Mouse (Mus musculus): Measurements from ENCODE around the gene Cc2d2a. TPM values are rescaled to one million over a fixed set of nuclear protein-coding genes. Genes with fewer than 3 reads are reported as not detected.

The Cc2d2a gene
- polyA plus RNA-seq, 2 experiments, result 8.6 to 11.1 TPM

- no peaks in the 10 kb centered on the region for H3K9me3 ChIP-seq (ENCODE audit: control insufficient read depth, low read length)
- H3K27me3 ChIP-seq (ENCODE audit: control insufficient read depth, insufficient read depth, low read length), result no peaks in the 10 kb centered on the region
- H3K4me3 ChIP-seq (replicated peaks; ENCODE audit: low read length), result no peak overlapping the region
- H3K4me2 ChIP-seq (replicated peaks; ENCODE audit: low read depth, low read length, severe bottlenecking), result no peak overlapping the region
- ATAC-seq (ENCODE audit: low FRiP score, low read depth) (no peak), DNase-seq (ENCODE audit: low spot score) (no peak)
- no peaks in the 10 kb centered on the region for H3K4me1 ChIP-seq (ENCODE audit: control insufficient read depth, insufficient read depth, low read length)
- TF ChIP-seq POLR2A (IDR thresholded peaks at IDR 0.05; ENCODE audit: borderline replicate concordance, extremely low read depth, insufficient read depth, insufficient read length), result no peak
- no peak overlapping the region for H3K9ac ChIP-seq (ENCODE audit: low read depth, low read length, severe bottlenecking)
- WGBS, result 83% methylated on average over 3 of the region's 3 CpGs
- no peak overlapping the region for H3K27ac ChIP-seq (replicated peaks; ENCODE audit: low read depth, low read length)
- peaks cover 21% of the 10 kb centered on the region for H3K36me3 ChIP-seq (ENCODE audit: control insufficient read depth, insufficient read depth, low read length)
Observed at GRCm38 (mm10) chr5:43749092-43749491, 86.9 kb downstream of the Cc2d2a start.

DNA sequence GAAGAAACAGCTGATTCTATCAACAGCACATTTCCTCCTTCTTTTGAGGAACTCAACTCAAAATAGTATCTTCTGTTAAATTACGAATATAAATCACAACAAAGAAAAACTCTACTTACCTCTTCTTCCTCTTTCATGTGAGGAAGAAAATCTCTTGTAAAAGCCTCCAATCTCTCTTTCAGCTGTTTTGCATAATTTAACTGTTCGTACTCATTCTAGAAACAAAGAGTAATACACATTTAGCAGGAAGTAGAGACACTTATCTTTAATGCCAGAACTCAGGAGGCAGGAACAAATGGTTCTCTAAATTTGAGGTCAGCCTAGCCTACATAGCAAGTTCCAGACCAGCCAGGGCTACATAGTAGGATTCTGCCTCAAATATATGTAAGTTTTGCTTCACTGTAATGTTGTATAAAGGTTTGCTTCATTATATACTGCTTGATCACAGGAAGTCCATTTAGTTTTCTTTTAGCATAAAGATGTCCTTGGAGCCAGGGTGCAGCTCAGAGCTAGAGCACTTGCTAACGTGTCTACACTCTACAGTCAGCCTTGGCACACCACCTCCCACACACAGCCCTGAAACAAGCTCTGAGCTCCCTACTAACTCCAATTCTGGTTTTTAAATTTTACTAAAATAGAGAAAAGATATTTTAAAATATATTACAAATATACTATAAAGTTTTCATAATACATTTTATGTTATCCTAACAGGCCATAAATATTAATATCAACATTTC is 108.6 kb downstream of the Cc2d2a start:
- DNase-seq (ENCODE audit: low spot score), result no peak
- no peak for TF ChIP-seq POLR2A (IDR thresholded peaks at IDR 0.05; ENCODE audit: borderline replicate concordance, extremely low read depth, insufficient read depth, insufficient read length)
- no peak for ATAC-seq (ENCODE audit: low FRiP score, low read depth)
- peaks cover 35% of the 10 kb centered on the region for H3K36me3 ChIP-seq (ENCODE audit: control insufficient read depth, insufficient read depth, low read length)
- H3K27me3 ChIP-seq (ENCODE audit: control insufficient read depth, insufficient read depth, low read length), result no peaks in the 10 kb centered on the region
- no peaks in the 10 kb centered on the region for H3K4me1 ChIP-seq (ENCODE audit: control insufficient read depth, insufficient read depth, low read length)
- H3K9ac ChIP-seq (ENCODE audit: low read depth, low read length, severe bottlenecking), result no peak overlapping the region
- 92% methylated on average over 3 of the region's 3 CpGs for WGBS
- H3K4me2 ChIP-seq (replicated peaks; ENCODE audit: low read depth, low read length, severe bottlenecking), result no peak overlapping the region
- H3K4me3 ChIP-seq (replicated peaks; ENCODE audit: low read length), result no peak overlapping the region
- H3K27ac ChIP-seq (replicated peaks; ENCODE audit: low read depth, low read length), result no peak overlapping the region
- H3K9me3 ChIP-seq (ENCODE audit: control insufficient read depth, low read length), result no peaks in the 10 kb centered on the region

GRCm38 (mm10) chr5:43771555-43771954 is 109.4 kb downstream of the Cc2d2a start:
- no peak overlapping the region for H3K4me2 ChIP-seq (replicated peaks; ENCODE audit: low read depth, low read length, severe bottlenecking)
- H3K27ac ChIP-seq (replicated peaks; ENCODE audit: low read depth, low read length), result no peak overlapping the region
- no peak overlapping the region for H3K9ac ChIP-seq (ENCODE audit: low read depth, low read length, severe bottlenecking)
- no peaks in the 10 kb centered on the region for H3K4me1 ChIP-seq (ENCODE audit: control insufficient read depth, insufficient read depth, low read length)
- no peak overlapping the region for H3K4me3 ChIP-seq (replicated peaks; ENCODE audit: low read length)
- peaks cover 32% of the 10 kb centered on the region for H3K36me3 ChIP-seq (ENCODE audit: control insufficient read depth, insufficient read depth, low read length)
- TF ChIP-seq POLR2A (IDR thresholded peaks at IDR 0.05; ENCODE audit: borderline replicate concordance, extremely low read depth, insufficient read depth, insufficient read length), result no peak
- no peak for DNase-seq (ENCODE audit: low spot score)
- H3K9me3 ChIP-seq (ENCODE audit: control insufficient read depth, low read length), result no peaks in the 10 kb centered on the region
- H3K27me3 ChIP-seq (ENCODE audit: control insufficient read depth, insufficient read depth, low read length), result no peaks in the 10 kb centered on the region
- ATAC-seq (ENCODE audit: low FRiP score, low read depth), result no peak
- WGBS, result 84% methylated on average over 3 of the region's 3 CpGs

- H3K9me3 ChIP-seq (ENCODE audit: control insufficient read depth, low read length), result no peaks in the 10 kb centered on the region
- no peak for DNase-seq (ENCODE audit: low spot score)
- no peaks in the 10 kb centered on the region for H3K27me3 ChIP-seq (ENCODE audit: control insufficient read depth, insufficient read depth, low read length)
- peaks cover 8% of the 10 kb centered on the region for H3K4me1 ChIP-seq (ENCODE audit: control insufficient read depth, insufficient read depth, low read length)
- H3K4me3 ChIP-seq (replicated peaks; ENCODE audit: low read length), result no peak overlapping the region
- H3K27ac ChIP-seq (replicated peaks; ENCODE audit: low read depth, low read length), result no peak overlapping the region
- H3K4me2 ChIP-seq (replicated peaks; ENCODE audit: low read depth, low read length, severe bottlenecking), result no peak overlapping the region
- H3K36me3 ChIP-seq (ENCODE audit: control insufficient read depth, insufficient read depth, low read length), result peaks cover 2% of the 10 kb centered on the region; the same call in 1 of the 2 replicates
- no peak for ATAC-seq (ENCODE audit: low FRiP score, low read depth)
- H3K9ac ChIP-seq (ENCODE audit: low read depth, low read length, severe bottlenecking), result no peak overlapping the region
- TF ChIP-seq POLR2A (IDR thresholded peaks at IDR 0.05; ENCODE audit: borderline replicate concordance, extremely low read depth, insufficient read depth, insufficient read length), result no peak
Observed at GRCm38 (mm10) chr5:43776407-43776806, 114.3 kb downstream of the Cc2d2a start.

DNA sequence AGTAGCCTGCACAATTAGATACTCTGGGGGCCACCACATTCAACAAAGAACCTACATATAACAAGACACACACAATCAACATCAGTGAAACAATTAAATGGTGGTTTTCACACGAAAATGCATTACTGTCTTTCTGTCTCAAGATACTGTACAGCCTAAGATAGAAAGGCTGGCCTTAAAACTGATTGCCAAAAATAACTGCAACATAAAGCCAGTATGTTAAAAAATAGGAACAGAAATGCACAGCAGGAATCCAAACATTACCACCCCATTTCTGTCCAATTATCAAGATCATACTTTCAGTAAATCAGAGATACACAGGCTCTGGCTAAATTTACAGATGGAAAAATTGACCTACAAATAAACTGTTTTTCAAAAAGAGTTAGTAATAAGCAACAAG is 114.8 kb downstream of the Cc2d2a start:
- no peak overlapping the region for H3K4me3 ChIP-seq (replicated peaks; ENCODE audit: low read length)
- no peak overlapping the region for H3K4me2 ChIP-seq (replicated peaks; ENCODE audit: low read depth, low read length, severe bottlenecking)
- H3K27me3 ChIP-seq (ENCODE audit: control insufficient read depth, insufficient read depth, low read length), result no peaks in the 10 kb centered on the region
- no peak for TF ChIP-seq POLR2A (IDR thresholded peaks at IDR 0.05; ENCODE audit: borderline replicate concordance, extremely low read depth, insufficient read depth, insufficient read length)
- H3K9me3 ChIP-seq (ENCODE audit: control insufficient read depth, low read length), result no peaks in the 10 kb centered on the region
- no peak overlapping the region for H3K27ac ChIP-seq (replicated peaks; ENCODE audit: low read depth, low read length)
- WGBS, result 52% methylated on average over 1 of the region's 1 CpGs
- peaks cover 2% of the 10 kb centered on the region; the same call in 1 of the 2 replicates for H3K36me3 ChIP-seq (ENCODE audit: control insufficient read depth, insufficient read depth, low read length)
- DNase-seq (ENCODE audit: low spot score), result no peak
- H3K4me1 ChIP-seq (ENCODE audit: control insufficient read depth, insufficient read depth, low read length), result peaks cover 8% of the 10 kb centered on the region
- no peak for ATAC-seq (ENCODE audit: low FRiP score, low read depth)
- H3K9ac ChIP-seq (ENCODE audit: low read depth, low read length, severe bottlenecking), result no peak overlapping the region
